Mouse (Mus musculus) layer of hippocampus, adult 2 months (tissue): ENCODE results near the gene Rpgrip1l. TPM values are rescaled to one million over a fixed set of nuclear protein-coding genes. Genes with fewer than 3 reads are reported as not detected.
A peak's percentile ranks its signal among the peaks of the same experiment; 100 is the strongest.

Source experiments
- DNase-seq, 2 experiments: peaks; one replicate each; pipeline ENCODE4 v3.0.0; 2022; ENCODE audit warnings: low spot score in 2 of 2
- H3K27ac ChIP-seq: fragments of 200-600 bp; 2 replicates; pipeline ENCODE4 v1.8.1; 2022
- H3K4me3 ChIP-seq: fragments of 200-600 bp; 2 replicates; pipeline ENCODE4 v1.8.1; 2022; ENCODE audit warnings: mild to moderate bottlenecking
- CTCF ChIP-seq: fragments of 200-600 bp; conservative IDR thresholded peaks from 2 replicates; pipeline ENCODE4 v1.8.1; 2022; ENCODE audit warnings: antibody characterized with exemption, mild to moderate bottlenecking, moderate library complexity
- total RNA-seq, 2 experiments: library from RNA; stranded (reverse); gene quantifications; 2 replicates each; pipeline ENCODE4 v1.2.3; 2021

Gene Rpgrip1l
- total RNA-seq, 2 experiments from 2014 or later = 21.6 to 25.4 TPM

DNA sequence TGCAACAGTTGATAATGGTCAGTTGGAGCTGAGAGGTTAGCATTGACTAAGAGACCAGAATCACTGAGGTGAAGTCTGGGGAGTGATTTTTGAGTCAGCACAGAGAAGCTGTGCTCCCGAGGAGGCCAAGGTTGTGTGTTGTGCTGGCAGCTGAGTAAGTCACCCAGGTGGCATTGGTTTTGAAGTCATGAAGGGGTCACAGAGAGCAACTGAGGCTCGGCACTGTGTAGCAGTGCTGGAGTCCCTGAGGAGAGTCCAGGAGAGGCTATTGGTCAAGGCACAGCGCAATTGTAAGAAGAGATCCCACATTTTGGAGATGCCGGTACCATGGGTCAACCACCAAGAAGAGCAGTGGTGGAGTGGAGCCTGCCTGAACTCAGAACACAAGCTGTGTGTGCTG, 11.9 kb upstream of the Rpgrip1l start:
- no peak for TF ChIP-seq CTCF
- Histone ChIP-seq H3K27ac (no peak overlapping the region), H3K4me3 (no peak overlapping the region)
- no peak for DNase-seq

DNA sequence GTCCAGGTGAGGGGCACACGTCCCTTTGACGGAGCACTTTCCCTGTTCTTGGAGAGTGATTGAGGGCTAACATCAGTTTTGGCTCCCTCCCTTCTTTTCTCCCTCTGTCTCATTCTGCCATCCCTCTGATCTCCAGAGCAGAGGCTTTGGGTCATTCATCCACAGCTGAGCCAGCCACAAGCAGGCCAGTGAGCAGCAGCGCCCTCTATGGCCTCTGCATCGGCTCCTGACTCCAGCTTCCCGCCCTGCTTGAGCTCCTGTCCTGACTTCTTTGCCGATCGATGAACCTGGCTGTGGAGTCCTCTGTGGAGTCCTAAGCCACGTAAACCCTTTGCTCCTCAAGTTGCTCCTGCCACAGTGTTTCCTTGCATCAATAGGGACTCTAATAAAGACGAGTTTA, 11.2 kb upstream of the Rpgrip1l start:
- peak; percentile 61 for TF ChIP-seq CTCF
- peak in 1 of 2 experiments; percentile 9 for DNase-seq
- Histone ChIP-seq H3K27ac (peak overlapping the region; percentile 54; the same call in 1 of the 2 replicates), H3K4me3 (no peak overlapping the region)

- no peak for TF ChIP-seq CTCF
- peak overlapping the region; percentile 54; the same call in 1 of the 2 replicates for H3K27ac ChIP-seq
- DNase-seq = peak; percentile 32 to 36
- no peak overlapping the region for H3K4me3 ChIP-seq
These were observed 10.4 kb upstream of the Rpgrip1l start for GRCm38 (mm10) chr8:91323511-91323910.

DNA sequence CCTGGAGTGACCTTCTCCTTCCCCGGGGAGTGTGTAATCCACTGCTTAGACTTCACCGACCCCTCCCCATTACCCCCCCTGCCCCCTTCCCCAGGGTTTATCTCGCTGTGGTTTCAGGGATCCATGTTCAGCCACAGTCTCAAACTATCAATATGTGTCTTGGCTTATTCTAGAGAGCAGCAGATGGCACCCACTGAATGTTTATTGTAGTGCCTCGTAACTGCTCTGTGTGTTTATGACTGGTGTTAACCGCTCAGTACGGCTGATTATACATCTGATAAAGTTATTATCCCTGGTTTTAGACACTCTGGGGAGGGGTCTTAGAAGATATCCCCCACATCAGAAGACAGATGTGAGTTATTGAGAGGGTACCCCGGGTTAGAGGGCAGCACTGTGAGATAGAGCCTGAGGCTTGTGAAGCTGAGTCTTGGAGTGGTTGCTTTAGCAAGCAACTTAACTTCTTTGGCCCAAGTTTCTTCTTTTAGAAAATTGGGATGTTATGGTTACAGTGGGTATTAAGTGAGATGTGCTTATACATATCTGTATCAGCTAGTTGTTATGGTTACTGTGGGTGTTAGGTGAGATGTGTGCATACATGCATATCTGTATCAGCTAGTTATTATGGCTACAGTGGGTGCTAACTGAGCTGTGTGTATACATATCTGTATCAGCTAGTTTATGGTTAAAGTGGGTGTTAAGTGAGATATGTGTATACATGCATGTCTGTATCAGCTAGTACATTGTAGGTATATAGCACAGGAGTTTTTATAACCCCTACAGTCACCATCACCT, 6.1 kb upstream of the Rpgrip1l start:
- no peak overlapping the region; the same call in 1 of the 2 replicates for H3K4me3 ChIP-seq
- TF ChIP-seq CTCF = no peak
- DNase-seq = no peak
- no peak overlapping the region for H3K27ac ChIP-seq

- Histone ChIP-seq H3K27ac (no peak overlapping the region), H3K4me3 (no peak overlapping the region)
- no peak for TF ChIP-seq CTCF
- DNase-seq = no peak
These were observed 4.6 kb upstream of the Rpgrip1l start for GRCm38 (mm10) chr8:91317567-91318227.

DNA sequence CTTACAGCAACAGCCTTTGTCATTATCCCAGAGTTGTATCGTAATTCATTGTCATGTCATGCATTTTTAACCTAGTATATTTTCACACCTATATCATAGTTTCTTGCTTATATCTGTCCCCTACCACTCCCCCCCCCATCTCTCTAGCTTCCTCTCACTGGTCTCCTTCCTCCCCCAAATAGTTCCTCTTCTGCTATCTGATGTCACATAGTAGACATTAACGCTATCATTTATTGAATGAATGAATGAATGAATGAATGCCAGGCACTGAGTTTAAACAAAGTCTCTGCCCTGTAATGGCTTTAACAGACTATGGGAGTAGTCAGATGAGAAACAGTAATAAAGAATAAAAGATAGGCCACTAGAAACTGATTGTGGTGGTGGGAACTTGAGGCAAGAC, 720 bp downstream of the Rpgrip1l start:
- no peak for DNase-seq
- peak overlapping the region; percentile 86; the same call in 1 of the 2 replicates for H3K27ac ChIP-seq
- peak overlapping the region; percentile 79 for H3K4me3 ChIP-seq
- no peak for TF ChIP-seq CTCF

- TF ChIP-seq CTCF = peak; percentile 53
- H3K4me3 ChIP-seq = no peak overlapping the region
- no peak for DNase-seq
- H3K27ac ChIP-seq = no peak overlapping the region
These were observed 8.3 kb downstream of the Rpgrip1l start for GRCm38 (mm10) chr8:91304481-91305386.

- no peak for TF ChIP-seq CTCF
- DNase-seq = no peak
- Histone ChIP-seq H3K4me3 (no peak overlapping the region), H3K27ac (no peak overlapping the region)
These were observed 14.4 kb downstream of the Rpgrip1l start for GRCm38 (mm10) chr8:91298672-91299071.

GRCm38 (mm10) chr8:91295786-91296185, 17.3 kb downstream of the Rpgrip1l start:
- no peak for TF ChIP-seq CTCF
- H3K4me3 ChIP-seq = no peak overlapping the region
- no peak for DNase-seq
- H3K27ac ChIP-seq = no peak overlapping the region

GRCm38 (mm10) chr8:91290576-91290975, 22.5 kb downstream of the Rpgrip1l start:
- H3K27ac ChIP-seq = no peak overlapping the region
- H3K4me3 ChIP-seq = no peak overlapping the region
- no peak for DNase-seq
- TF ChIP-seq CTCF = no peak

- H3K4me3 ChIP-seq = no peak overlapping the region
- TF ChIP-seq CTCF = no peak
- H3K27ac ChIP-seq = no peak overlapping the region
- DNase-seq = no peak
These were observed 26.8 kb downstream of the Rpgrip1l start for GRCm38 (mm10) chr8:91286237-91286636.

DNA sequence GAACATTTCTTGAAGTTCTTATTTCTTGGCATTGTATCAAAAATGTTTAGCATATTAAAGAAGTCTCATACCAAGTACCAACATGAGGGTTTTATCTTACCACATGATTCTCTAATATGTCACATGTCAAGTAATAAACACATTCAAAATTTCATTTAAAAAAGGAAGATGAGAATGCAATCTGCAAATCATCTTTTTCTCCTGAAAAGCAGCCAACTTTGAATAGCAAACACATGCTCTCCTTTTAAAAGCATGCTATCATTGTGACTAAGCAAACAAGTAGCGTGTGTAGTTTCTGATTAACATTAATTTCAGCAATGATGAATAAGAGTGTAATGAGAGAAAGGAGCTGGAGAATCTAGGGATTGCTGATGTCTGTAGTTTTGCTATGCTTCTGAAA, 29.2 kb downstream of the Rpgrip1l start:
- DNase-seq = peak in 1 of 2 experiments; percentile 38
- Histone ChIP-seq H3K4me3 (no peak overlapping the region), H3K27ac (no peak overlapping the region)
- TF ChIP-seq CTCF = no peak

- no peak for DNase-seq
- TF ChIP-seq CTCF = no peak
- no peak overlapping the region for H3K27ac ChIP-seq
- no peak overlapping the region for H3K4me3 ChIP-seq
These were observed 30.4 kb downstream of the Rpgrip1l start for GRCm38 (mm10) chr8:91282655-91283054.
